Mouse (Mus musculus) B cell, adult 2 months (primary cell): Measurements from ENCODE around the gene Mon2.
"Not testable (repeated sequence)": the region's sequence is repeated elsewhere in the genome, so short reads cannot be mapped to it uniquely, and the experiment has no call there.

Experiments
- DNase-seq, 2 experiments: peaks; one replicate each; pipeline ENCODE4 v3.0.0; 2022

Mon2 gene

GRCm38 (mm10) chr10:123056463-123056862, 19.8 kb downstream of the Mon2 start:
- peak in 1 of 2 experiments; percentile 11 for DNase-seq

- no peak for DNase-seq
Observed at GRCm38 (mm10) chr10:123055205-123056000, 20.9 kb downstream of the Mon2 start.

GRCm38 (mm10) chr10:123053557-123053956, 22.7 kb downstream of the Mon2 start:
- DNase-seq: no peak

GRCm38 (mm10) chr10:123052021-123052420, 24.3 kb downstream of the Mon2 start:
- DNase-seq: no peak

GRCm38 (mm10) chr10:123048730-123049129, 27.6 kb downstream of the Mon2 start:
- DNase-seq: no peak

- no peak for DNase-seq
Observed at GRCm38 (mm10) chr10:123039936-123040335, 36.4 kb downstream of the Mon2 start.

GRCm38 (mm10) chr10:123032078-123032646, 44.1 kb downstream of the Mon2 start:
- DNase-seq: no peak

GRCm38 (mm10) chr10:123031449-123031848, 44.9 kb downstream of the Mon2 start:
- DNase-seq: no peak

GRCm38 (mm10) chr10:123030589-123030988, 45.7 kb downstream of the Mon2 start:
- no peak for DNase-seq

- DNase-seq: no peak
Observed at GRCm38 (mm10) chr10:123028949-123029348, 47.4 kb downstream of the Mon2 start.

- DNase-seq: not testable (repeated sequence)
Observed at GRCm38 (mm10) chr10:123026736-123027135, 49.6 kb downstream of the Mon2 start.

- DNase-seq: no peak
Observed at GRCm38 (mm10) chr10:123013435-123013834, 62.9 kb downstream of the Mon2 start.

- DNase-seq: no peak
Observed at GRCm38 (mm10) chr10:123011421-123011820, 64.9 kb downstream of the Mon2 start.

- peak in 1 of 2 experiments; percentile 17 for DNase-seq
Observed at GRCm38 (mm10) chr10:123005237-123006185, 70.8 kb downstream of the Mon2 start.

- no peak for DNase-seq
Observed at GRCm38 (mm10) chr10:123004475-123005236, 71.6 kb downstream of the Mon2 start.

- DNase-seq: no peak
Observed at GRCm38 (mm10) chr10:123001985-123002384, 74.3 kb downstream of the Mon2 start.

- DNase-seq: no peak
Observed at GRCm38 (mm10) chr10:123001363-123001762, 74.9 kb downstream of the Mon2 start.

GRCm38 (mm10) chr10:122999356-122999755, 76.9 kb downstream of the Mon2 start:
- no peak for DNase-seq

- no peak for DNase-seq
Observed at GRCm38 (mm10) chr10:122997852-122998251, 78.5 kb downstream of the Mon2 start.

- DNase-seq: no peak
Observed at GRCm38 (mm10) chr10:122994402-122995107, 81.8 kb downstream of the Mon2 start.

GRCm38 (mm10) chr10:122991648-122992047, 84.7 kb downstream of the Mon2 start:
- DNase-seq: no peak

- no peak for DNase-seq
Observed at GRCm38 (mm10) chr10:122991053-122991452, 85.3 kb downstream of the Mon2 start.
